Mouse (Mus musculus) adrenal gland, postnatal 10 days (tissue): ENCODE measurements around the gene Tex45. TPM values are rescaled to one million over a fixed set of nuclear protein-coding genes. Genes with fewer than 3 reads are reported as not detected.
A peak's percentile ranks its signal among the peaks of the same experiment; 100 is the strongest.

ENCODE experiments used
- DNase-seq: peaks from one replicate; pipeline ENCODE4 v3.0.0; 2021; ENCODE audit warnings: mixed read lengths
- total RNA-seq, 2 experiments: library from RNA; stranded (reverse); gene quantifications; 2 replicates each; pipeline ENCODE4 v1.2.3; 2021

Tex45 gene
- total RNA-seq, 2 experiments from 2014 or later: 0.27 TPM; not detected in 1

GRCm38 (mm10) chr8:3485192-3485591 lies 14.5 kb downstream of the Tex45 start:
- DNase-seq: no peak

GRCm38 (mm10) chr8:3492901-3493844 lies 22.5 kb downstream of the Tex45 start, which contains the start of gene Zfp358:
Gene Zfp358, plus strand, starts transcription at chr8:3493138.
- DNase-seq: peak; percentile 84

- DNase-seq: no peak
Observed at GRCm38 (mm10) chr8:3493845-3494208, 23.2 kb downstream of the Tex45 start.

- DNase-seq: no peak
Observed at GRCm38 (mm10) chr8:3495578-3496427, 25.1 kb downstream of the Tex45 start.

- no peak for DNase-seq
Observed at GRCm38 (mm10) chr8:3496428-3496748, 25.7 kb downstream of the Tex45 start.

- DNase-seq: no peak
Observed at GRCm38 (mm10) chr8:3498583-3498982, 27.9 kb downstream of the Tex45 start.

- DNase-seq: no peak
Observed at GRCm38 (mm10) chr8:3499751-3500150, 29.1 kb downstream of the Tex45 start.

GRCm38 (mm10) chr8:3500235-3501090 lies 29.8 kb downstream of the Tex45 start, which contains the start of gene Mcoln1:
Gene Mcoln1, plus strand, starts transcription at chr8:3500457.
- DNase-seq: peak; percentile 99

GRCm38 (mm10) chr8:3502217-3502616 lies 31.6 kb downstream of the Tex45 start:
- no peak for DNase-seq

- no peak for DNase-seq
Observed at GRCm38 (mm10) chr8:3507979-3508754, 37.5 kb downstream of the Tex45 start.

- DNase-seq: no peak
Observed at GRCm38 (mm10) chr8:3514681-3515247, 44.1 kb downstream of the Tex45 start.

GRCm38 (mm10) chr8:3515260-3515671 lies 44.6 kb downstream of the Tex45 start, which contains the start of gene Pnpla6:
Gene Pnpla6, plus strand, starts transcription at chr8:3515384.
- DNase-seq: peak; percentile 94

GRCm38 (mm10) chr8:3515771-3516417 lies 45.2 kb downstream of the Tex45 start:
- DNase-seq: peak; percentile 60

GRCm38 (mm10) chr8:3516450-3517116 lies 45.9 kb downstream of the Tex45 start:
- DNase-seq: peak; percentile 93

GRCm38 (mm10) chr8:3517117-3517495 lies 46.4 kb downstream of the Tex45 start:
- DNase-seq: peak; percentile 38

GRCm38 (mm10) chr8:3522007-3522697 lies 51.5 kb downstream of the Tex45 start:
- no peak for DNase-seq

GRCm38 (mm10) chr8:3530816-3531215 lies 60.2 kb downstream of the Tex45 start:
- DNase-seq: no peak

GRCm38 (mm10) chr8:3531936-3532335 lies 61.3 kb downstream of the Tex45 start:
- DNase-seq: no peak
